Mouse (Mus musculus) liver, embryonic 16.5 days (tissue): ENCODE measurements around the gene Gm49361. TPM values are rescaled to one million over a fixed set of nuclear protein-coding genes. Genes with fewer than 3 reads are reported as not detected.
A peak's percentile ranks its signal among the peaks of the same experiment; 100 is the strongest.

Experiments
- ATAC-seq: fragments of 200-750 bp; cut with Nextera tagmentation; 2 replicates; pipeline ENCODE4 v1.8.0; 2017; ENCODE audit warnings: low read depth, mild to moderate bottlenecking, moderate number of reproducible peaks, moderate library complexity
- H3K27ac ChIP-seq: fragments of 300-500 bp; sonication (generic); 2 replicates; pipeline ENCODE4 v1.5.1; 2014; ENCODE audit warnings: mild to moderate bottlenecking, low read length
- H3K27me3 ChIP-seq: fragments of 300-500 bp; sonication (generic); 2 replicates; pipeline ENCODE4 v1.6.1; 2014; ENCODE audit warnings: low read depth, low read length, mixed read lengths; ENCODE audit not compliant: control insufficient read depth, insufficient read depth
- H3K36me3 ChIP-seq: fragments of 300-500 bp; sonication (generic); 2 replicates; pipeline ENCODE4 v1.6.1; 2014; ENCODE audit warnings: mild to moderate bottlenecking; ENCODE audit not compliant: control insufficient read depth, insufficient read depth
- H3K4me1 ChIP-seq: fragments of 300-500 bp; sonication (generic); 2 replicates; pipeline ENCODE4 v1.6.1; 2014; ENCODE audit warnings: low read depth, low read length, mixed read lengths; ENCODE audit not compliant: control insufficient read depth
- H3K4me2 ChIP-seq: fragments of 300-500 bp; sonication (generic); 2 replicates; pipeline ENCODE4 v1.6.1; 2014; ENCODE audit warnings: low read depth, low read length, mixed read lengths
- H3K4me3 ChIP-seq: fragments of 300-500 bp; sonication (generic); 2 replicates; pipeline ENCODE4 v1.5.1; 2014; ENCODE audit warnings: low read depth, mild to moderate bottlenecking, low read length
- H3K9ac ChIP-seq: fragments of 300-500 bp; sonication (generic); 2 replicates; pipeline ENCODE4 v1.6.1; 2014; ENCODE audit warnings: low read depth, low read length
- H3K9me3 ChIP-seq: fragments of 300-500 bp; sonication (generic); replicated peaks from 2 replicates; pipeline ENCODE4 v1.6.1; 2016; ENCODE audit warnings: low read length; ENCODE audit not compliant: control insufficient read depth
- WGBS: fragments of 180-500 bp; shearing (Covaris S2); extraction: QIAGEN DNeasy Blood & Tissue Kit; methylation state at CpG from one replicate; pipeline ENCODE4 v1.1.7; 2014; ENCODE audit not compliant: insufficient replicate concordance; 5-methylcytosine and 5-hydroxymethylcytosine counted together
- polyA plus RNA-seq: library from polyadenylated mRNA; unstranded; fragments of >200 nt; fragmentation: Nextera tagmentation; extraction: Ambion mirVana; gene quantifications from 2 replicates; pipeline ENCODE4 v1.2.1, GENCODE M21; 2015

Gene Gm49361
- polyA plus RNA-seq, 1 experiment from 2014 or later: not detected

DNA sequence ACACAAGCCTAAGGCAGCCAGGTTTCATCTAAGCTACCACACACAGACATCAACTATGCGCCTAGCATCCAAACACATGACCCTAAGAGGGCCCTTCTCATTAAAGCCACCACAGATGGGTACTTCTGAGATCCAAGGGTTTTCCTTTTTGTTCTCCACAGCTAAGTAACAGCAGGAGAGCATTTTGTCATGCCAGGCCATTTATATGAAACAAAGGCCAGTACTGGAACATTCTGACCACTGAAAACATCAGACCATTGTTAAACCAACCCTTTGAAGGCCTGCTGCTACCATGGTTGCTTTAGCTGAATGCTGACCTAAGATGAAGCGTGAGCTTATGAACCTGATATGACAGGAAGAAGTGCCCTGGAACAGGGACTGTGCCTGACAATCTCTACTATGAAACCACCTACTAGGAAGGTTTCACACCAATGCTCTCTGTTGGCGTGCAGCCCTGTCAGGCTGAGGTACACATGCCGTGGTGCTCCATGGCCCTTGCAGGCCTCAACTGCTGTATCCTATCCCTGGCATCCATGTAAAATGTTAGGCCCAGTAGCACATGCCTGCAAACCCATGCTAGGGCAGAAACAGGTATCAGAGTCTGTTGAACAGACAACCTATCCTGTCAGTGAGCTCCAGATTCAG lies 29.2 kb downstream of the Gm49361 start:
- no peaks in the 10 kb centered on the region for H3K36me3 ChIP-seq
- no peak overlapping the region for H3K4me2 ChIP-seq
- H3K4me1 ChIP-seq: peaks cover 17% of the 10 kb centered on the region
- no peaks in the 10 kb centered on the region for H3K9me3 ChIP-seq
- H3K4me3 ChIP-seq: no peak overlapping the region
- H3K27me3 ChIP-seq: no peaks in the 10 kb centered on the region
- ATAC-seq: no peak
- H3K9ac ChIP-seq: no peak overlapping the region
- H3K27ac ChIP-seq: no peak overlapping the region
- 74% methylated on average over 4 of the region's 4 CpGs for WGBS

DNA sequence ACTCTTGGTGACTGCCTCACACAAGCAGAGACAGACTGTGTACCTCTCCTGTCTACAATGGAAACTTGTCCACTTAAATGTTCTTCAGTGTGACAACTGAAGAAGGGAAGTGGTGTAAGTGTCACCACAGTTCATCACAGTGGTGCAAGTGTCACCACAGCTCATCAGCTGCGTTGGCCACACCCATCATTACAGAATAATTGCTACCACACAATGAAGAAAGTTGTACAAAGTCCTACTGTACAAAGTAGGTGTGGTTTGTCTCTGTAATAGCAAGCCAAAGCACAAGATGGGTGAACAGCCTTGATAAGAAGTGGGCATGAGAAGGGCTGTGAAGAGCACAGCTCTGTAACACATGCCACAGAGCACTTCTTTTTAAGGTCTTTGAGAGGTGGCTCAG lies 33.0 kb downstream of the Gm49361 start:
- ATAC-seq: peak; percentile 58

DNA sequence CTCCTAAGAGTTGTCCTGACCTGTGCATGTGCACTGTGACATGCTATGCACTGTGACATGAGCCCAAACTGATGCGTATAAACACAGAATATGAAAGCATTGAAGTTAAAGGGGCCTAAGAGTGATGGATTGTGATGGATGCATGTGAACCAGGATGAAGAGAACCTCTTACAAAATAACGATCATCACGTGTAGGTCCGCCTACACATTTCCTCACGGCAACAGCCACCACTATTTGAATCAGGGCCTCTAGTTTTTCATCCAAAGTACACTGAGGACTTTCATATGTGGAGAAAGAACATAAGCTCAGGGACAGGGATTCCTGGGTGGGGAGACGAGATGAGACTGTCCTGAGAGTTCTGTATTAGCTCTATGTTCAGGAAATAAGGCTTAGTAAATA lies 34.8 kb downstream of the Gm49361 start:
- no peak overlapping the region for H3K9ac ChIP-seq
- H3K27ac ChIP-seq: no peak overlapping the region
- no peak for ATAC-seq
- H3K4me3 ChIP-seq: no peak overlapping the region
- H3K27me3 ChIP-seq: no peaks in the 10 kb centered on the region
- no peak overlapping the region for H3K4me2 ChIP-seq
- peaks cover 36% of the 10 kb centered on the region for H3K4me1 ChIP-seq
- 74% methylated on average over 6 of the region's 6 CpGs for WGBS
- H3K9me3 ChIP-seq: no peaks in the 10 kb centered on the region
- no peaks in the 10 kb centered on the region for H3K36me3 ChIP-seq

More for the DNA sequence above, 33.0 kb downstream of the Gm49361 start:
- H3K27ac ChIP-seq: no peak overlapping the region
- peaks cover 28% of the 10 kb centered on the region for H3K4me1 ChIP-seq
- no peaks in the 10 kb centered on the region for H3K27me3 ChIP-seq
- no peaks in the 10 kb centered on the region for H3K36me3 ChIP-seq
- H3K9ac ChIP-seq: no peak overlapping the region
- 24% methylated on average over 1 of the region's 1 CpGs for WGBS
- no peaks in the 10 kb centered on the region for H3K9me3 ChIP-seq
- H3K4me3 ChIP-seq: no peak overlapping the region
- H3K4me2 ChIP-seq: no peak overlapping the region

DNA sequence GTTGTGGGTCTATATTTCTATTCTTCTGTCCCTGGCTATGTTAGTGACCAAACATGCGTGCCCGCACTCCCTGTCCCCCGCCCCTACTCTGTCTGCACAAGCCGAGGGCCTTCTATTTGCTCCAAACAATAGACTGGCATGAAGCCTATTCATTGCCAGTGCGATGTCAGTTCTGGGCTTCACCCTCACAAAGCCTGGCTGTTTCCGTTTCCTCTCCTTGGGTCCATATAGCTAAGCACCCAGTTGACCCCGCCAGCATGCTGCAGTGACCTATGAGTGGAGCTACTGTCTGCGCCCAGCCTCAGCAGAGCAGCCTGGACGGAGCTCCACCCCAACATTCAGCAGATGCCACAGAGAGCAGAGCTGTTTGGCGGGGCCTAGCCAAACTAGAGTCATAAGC lies 36.7 kb downstream of the Gm49361 start:
- Histone ChIP-seq H3K4me2 (no peak overlapping the region), H3K27ac (no peak overlapping the region), H3K9ac (no peak overlapping the region), H3K36me3 (no peaks in the 10 kb centered on the region), H3K4me1 (peaks cover 36% of the 10 kb centered on the region), H3K27me3 (no peaks in the 10 kb centered on the region), H3K4me3 (no peak overlapping the region), H3K9me3 (no peaks in the 10 kb centered on the region)
- WGBS: 73% methylated on average over 10 of the region's 10 CpGs
- no peak for ATAC-seq

DNA sequence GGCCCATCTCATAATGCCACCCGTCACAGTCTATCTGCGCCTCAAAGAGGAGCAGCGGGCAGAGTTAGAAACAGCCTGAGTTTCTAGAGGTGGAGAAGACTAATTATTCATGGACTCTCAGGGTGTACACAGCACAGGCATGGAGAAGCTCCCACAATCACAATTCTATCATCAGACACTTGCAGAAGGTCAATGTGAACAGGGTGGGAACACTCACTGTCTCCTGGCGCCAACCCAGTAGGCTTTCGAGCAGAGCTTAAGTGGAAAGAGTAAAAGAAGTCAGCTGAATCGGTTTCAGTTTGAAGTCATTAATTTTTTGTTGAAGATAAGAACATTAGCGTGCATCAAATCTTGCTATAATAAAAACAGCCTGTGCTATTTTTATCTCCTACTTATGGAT lies 37.3 kb downstream of the Gm49361 start:
- Histone ChIP-seq H3K27me3 (no peaks in the 10 kb centered on the region), H3K36me3 (no peaks in the 10 kb centered on the region), H3K4me1 (peaks cover 36% of the 10 kb centered on the region), H3K27ac (no peak overlapping the region), H3K9ac (no peak overlapping the region), H3K9me3 (no peaks in the 10 kb centered on the region), H3K4me2 (no peak overlapping the region), H3K4me3 (no peak overlapping the region)
- no peak for ATAC-seq
- 79% methylated on average over 7 of the region's 7 CpGs for WGBS

DNA sequence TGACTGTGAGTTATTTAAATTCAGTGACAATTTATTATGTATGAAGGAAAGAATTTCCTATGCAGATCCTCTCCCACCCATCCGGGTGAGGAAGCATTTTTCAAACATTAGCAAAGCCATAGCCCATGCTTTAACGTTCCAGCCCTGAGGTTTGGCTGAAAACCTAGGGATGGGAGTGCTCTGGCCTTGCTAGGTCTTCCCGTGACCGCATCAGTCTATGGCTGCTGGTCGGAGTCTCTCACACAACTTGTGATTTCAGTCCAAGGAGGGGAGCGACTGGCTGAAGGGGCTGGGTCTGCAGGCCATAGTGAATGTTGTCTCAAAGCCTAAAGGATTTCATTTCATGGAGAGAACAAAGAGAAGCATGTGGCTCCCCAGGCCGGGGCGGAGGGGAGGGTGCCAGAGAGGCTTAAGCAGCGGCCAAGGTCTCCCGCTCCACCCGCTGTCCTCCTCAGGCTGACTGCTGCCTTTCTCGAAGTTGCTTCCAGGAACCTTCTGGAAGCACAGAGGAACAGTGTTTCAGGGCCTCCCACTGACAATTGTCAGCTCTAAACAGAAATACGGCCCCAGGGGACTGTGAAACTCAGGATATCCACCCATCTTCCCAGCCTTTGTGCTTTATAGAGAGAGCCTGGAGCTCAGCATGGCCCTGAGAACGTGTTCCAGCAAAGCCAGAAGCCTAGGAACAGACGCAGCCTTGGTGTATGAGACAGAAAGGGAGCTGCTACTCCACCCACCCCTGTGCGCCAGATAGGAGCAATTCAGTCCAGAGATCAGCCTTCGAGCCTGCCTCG lies 38.6 kb downstream of the Gm49361 start:
- Histone ChIP-seq H3K27me3 (no peaks in the 10 kb centered on the region), H3K36me3 (no peaks in the 10 kb centered on the region), H3K4me2 (no peak overlapping the region), H3K27ac (no peak overlapping the region), H3K9ac (0 out of 2 replicates have a peak overlapping the region, but pooled peaks have one; percentile 23), H3K4me1 (peaks cover 24% of the 10 kb centered on the region), H3K4me3 (no peak overlapping the region), H3K9me3 (no peaks in the 10 kb centered on the region)
- WGBS: 62% methylated on average over 18 of the region's 18 CpGs
- no peak for ATAC-seq

DNA sequence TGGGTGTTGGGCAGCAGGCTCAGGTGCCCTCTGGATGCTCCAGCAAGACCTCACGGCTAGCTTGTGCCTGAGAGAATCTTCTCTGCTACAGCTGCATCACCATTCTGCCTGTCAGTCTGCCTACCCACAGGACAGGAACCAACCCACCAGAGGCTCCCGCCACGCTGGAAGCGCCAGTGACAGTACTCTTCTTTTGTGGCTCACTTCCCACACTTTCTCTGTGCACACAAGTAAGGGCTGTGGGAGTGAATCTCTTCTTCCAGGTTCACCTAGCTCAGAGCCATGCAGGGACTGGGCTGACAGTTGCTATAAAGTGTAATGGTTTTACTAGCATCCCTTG lies 39.2 kb downstream of the Gm49361 start:
- Histone ChIP-seq H3K27me3 (no peaks in the 10 kb centered on the region), H3K36me3 (no peaks in the 10 kb centered on the region), H3K9me3 (no peaks in the 10 kb centered on the region), H3K4me1 (peaks cover 25% of the 10 kb centered on the region), H3K4me3 (no peak overlapping the region), H3K27ac (no peak overlapping the region), H3K9ac (no peak overlapping the region), H3K4me2 (no peak overlapping the region)
- ATAC-seq: no peak
- 76% methylated on average over 4 of the region's 4 CpGs for WGBS

DNA sequence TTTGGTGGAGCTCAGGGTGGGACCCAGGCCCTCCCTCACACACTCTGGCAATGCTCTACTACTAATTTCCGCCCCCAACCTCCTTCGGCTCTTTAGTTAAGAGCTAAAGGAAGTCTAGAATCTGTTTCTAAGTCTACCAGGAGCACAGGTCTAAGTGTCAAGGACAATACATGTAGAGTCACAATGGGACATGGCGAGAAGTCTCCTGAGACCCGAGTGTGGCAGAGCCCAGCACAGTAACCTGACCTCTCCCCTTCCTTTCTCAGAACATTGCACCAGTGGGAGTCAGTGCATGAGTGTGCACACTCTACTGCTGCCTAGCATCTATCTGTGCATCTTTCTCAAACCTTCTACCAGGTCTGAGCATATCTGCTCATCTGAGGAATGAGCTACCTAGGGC lies 40.1 kb downstream of the Gm49361 start:
- WGBS: 76% methylated on average over 4 of the region's 4 CpGs
- ATAC-seq: no peak
- Histone ChIP-seq H3K27me3 (no peaks in the 10 kb centered on the region), H3K4me1 (peaks cover 22% of the 10 kb centered on the region), H3K9me3 (no peaks in the 10 kb centered on the region), H3K36me3 (no peaks in the 10 kb centered on the region), H3K9ac (no peak overlapping the region), H3K4me3 (no peak overlapping the region), H3K27ac (no peak overlapping the region), H3K4me2 (no peak overlapping the region)

DNA sequence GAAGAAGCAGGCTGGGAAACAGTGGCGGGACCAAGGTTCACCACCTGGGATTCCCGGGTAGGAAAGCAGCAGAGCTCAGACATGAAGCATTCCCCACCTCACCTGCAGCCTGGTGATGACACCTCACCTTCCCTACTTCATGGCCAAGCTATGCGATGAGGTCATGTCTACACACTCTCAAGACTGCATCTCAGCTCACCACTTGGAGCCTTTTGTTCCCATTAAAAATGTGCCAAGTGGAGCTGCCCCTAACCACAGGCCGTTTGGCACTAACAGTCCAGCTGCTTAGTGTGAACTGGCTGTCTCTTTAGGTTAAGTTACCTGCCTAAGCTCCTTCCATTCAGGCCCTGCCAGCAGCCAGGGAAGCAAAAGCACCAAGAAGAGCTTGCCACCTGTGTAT lies 40.8 kb downstream of the Gm49361 start:
- no peaks in the 10 kb centered on the region; the same call in 1 of the 2 replicates for H3K36me3 ChIP-seq
- H3K4me3 ChIP-seq: no peak overlapping the region
- H3K4me1 ChIP-seq: peaks cover 15% of the 10 kb centered on the region
- no peaks in the 10 kb centered on the region for H3K27me3 ChIP-seq
- no peak overlapping the region for H3K27ac ChIP-seq
- 69% methylated on average over 4 of the region's 4 CpGs for WGBS
- no peak overlapping the region for H3K9ac ChIP-seq
- H3K4me2 ChIP-seq: no peak overlapping the region
- no peak for ATAC-seq
- no peaks in the 10 kb centered on the region for H3K9me3 ChIP-seq
